Mouse (Mus musculus) induced T-regulatory cell, adult 2 months (primary cell): ENCODE data around the gene Tent5a.
A peak's percentile ranks its signal among the peaks of the same experiment; 100 is the strongest.

Experiments
- DNase-seq: peaks from one replicate; pipeline ENCODE4 v3.0.0-alpha.2; 2012; ENCODE audit warnings: low read depth

Gene Tent5a

GRCm38 (mm10) chr9:85327242-85328211, at the start of gene Tent5a:
Gene Tent5a, minus strand, starts transcription at chr9:85327348.
- peak; percentile 90 for DNase-seq

- no peak for DNase-seq
These were observed 49.6 kb upstream of the Tent5a start for GRCm38 (mm10) chr9:85376643-85377307.

GRCm38 (mm10) chr9:85375152-85375551, 48.0 kb upstream of the Tent5a start:
- DNase-seq, result no peak

GRCm38 (mm10) chr9:85372034-85372433, 44.9 kb upstream of the Tent5a start:
- no peak for DNase-seq

- no peak for DNase-seq
These were observed 42.4 kb upstream of the Tent5a start for GRCm38 (mm10) chr9:85369512-85369911.

- peak; percentile 20 for DNase-seq
These were observed 30.2 kb upstream of the Tent5a start for GRCm38 (mm10) chr9:85357154-85357860.

- DNase-seq, result no peak
These were observed 28.4 kb upstream of the Tent5a start for GRCm38 (mm10) chr9:85355559-85355958.

- no peak for DNase-seq
These were observed 20.8 kb upstream of the Tent5a start for GRCm38 (mm10) chr9:85347823-85348523.

- DNase-seq, result no peak
These were observed 16.0 kb upstream of the Tent5a start for GRCm38 (mm10) chr9:85342892-85343785.

GRCm38 (mm10) chr9:85340303-85340702, 13.2 kb upstream of the Tent5a start:
- DNase-seq, result peak; percentile 43

GRCm38 (mm10) chr9:85336046-85336445, 8.9 kb upstream of the Tent5a start:
- no peak for DNase-seq

GRCm38 (mm10) chr9:85331521-85331920, 4.4 kb upstream of the Tent5a start:
- DNase-seq, result no peak

GRCm38 (mm10) chr9:85328259-85328658, 1.1 kb upstream of the Tent5a start:
- DNase-seq, result peak; percentile 90

GRCm38 (mm10) chr9:85326292-85327241, 581 bp downstream of the Tent5a start:
- DNase-seq, result peak; percentile 41

- DNase-seq, result peak; percentile 17
These were observed 1.8 kb downstream of the Tent5a start for GRCm38 (mm10) chr9:85325201-85325868.

- DNase-seq, result no peak
These were observed 2.8 kb downstream of the Tent5a start for GRCm38 (mm10) chr9:85324158-85324875.

- DNase-seq, result no peak
These were observed 6.8 kb downstream of the Tent5a start for GRCm38 (mm10) chr9:85320167-85320951.
